Mouse (Mus musculus) liver, postnatal 0 days (tissue): Measurements from ENCODE around the gene Shisa5. TPM values are rescaled to one million over a fixed set of nuclear protein-coding genes. Genes with fewer than 3 reads are reported as not detected.

Experiments
- ATAC-seq: fragments of 200-750 bp; cut with Nextera tagmentation; 2 replicates; pipeline ENCODE4 v1.8.0; 2017; ENCODE audit warnings: mild to moderate bottlenecking, moderate library complexity
- DNase-seq: peaks from one replicate; pipeline ENCODE4 v3.0.0-alpha.2; 2016
- H3K27ac ChIP-seq: fragments of 300-500 bp; sonication (generic); 2 replicates; pipeline ENCODE4 v1.5.1; 2014; ENCODE audit warnings: antibody characterized with exemption, moderate library complexity, mild to moderate bottlenecking, low read depth
- H3K27me3 ChIP-seq: fragments of 300-500 bp; sonication (generic); 2 replicates; pipeline ENCODE4 v1.6.1; 2014; ENCODE audit warnings: low read length, control low read depth, mixed read lengths; ENCODE audit not compliant: insufficient read depth
- H3K36me3 ChIP-seq: fragments of 300-500 bp; sonication (generic); replicated peaks from 2 replicates; pipeline ENCODE4 v1.6.1; 2014; ENCODE audit warnings: mild to moderate bottlenecking, control low read depth, low read length, moderate library complexity, mixed read lengths; ENCODE audit not compliant: insufficient read depth
- H3K4me1 ChIP-seq: fragments of 300-500 bp; sonication (generic); 2 replicates; pipeline ENCODE4 v1.6.1; 2014; ENCODE audit warnings: antibody characterized with exemption, mild to moderate bottlenecking, control low read depth; ENCODE audit not compliant: insufficient read depth
- H3K4me2 ChIP-seq: fragments of 300-500 bp; sonication (generic); 2 replicates; pipeline ENCODE4 v1.6.1; 2014; ENCODE audit warnings: low read depth, mild to moderate bottlenecking, low read length, moderate library complexity, mixed read lengths
- H3K4me3 ChIP-seq: fragments of 300-500 bp; sonication (generic); 2 replicates; pipeline ENCODE4 v1.5.1; 2014; ENCODE audit warnings: low read depth, low read length
- H3K9ac ChIP-seq: fragments of 300-500 bp; sonication (generic); replicated peaks from 2 replicates; pipeline ENCODE4 v1.6.1; 2014; ENCODE audit warnings: mild to moderate bottlenecking, moderate library complexity
- H3K9me3 ChIP-seq: fragments of 300-500 bp; sonication (generic); 2 replicates; pipeline ENCODE4 v1.6.1; 2016; ENCODE audit warnings: mild to moderate bottlenecking, control low read depth, low read length, mixed read lengths
- CTCF ChIP-seq: sonication (generic); IDR thresholded peaks from 2 replicates; pipeline ENCODE4 v1.5.1; 2016; ENCODE audit warnings: antibody characterized with exemption, low read depth
- EP300 ChIP-seq: IDR thresholded peaks from 2 replicates; pipeline ENCODE4 v1.6.1; 2016; ENCODE audit warnings: antibody characterized with exemption, low read depth, mild to moderate bottlenecking
- WGBS: fragments of 180-500 bp; shearing (Covaris S2); extraction: QIAGEN DNeasy Blood & Tissue Kit; methylation state at CpG from one replicate; pipeline ENCODE4 v1.1.7; 2014; ENCODE audit not compliant: insufficient replicate concordance; 5-methylcytosine and 5-hydroxymethylcytosine counted together
- polyA plus RNA-seq: library from polyadenylated mRNA; unstranded; fragments of >200 nt; fragmentation: Nextera tagmentation; extraction: Ambion mirVana; gene quantifications from 2 replicates; pipeline ENCODE4 v1.2.1, GENCODE M21; 2015

Shisa5 gene
- polyA plus RNA-seq, 1 experiment from 2014 or later = 35.0 TPM

GRCm38 (mm10) chr9:109007025-109007780 is 31.2 kb upstream of the Shisa5 start:
- ATAC-seq = no peak
- H3K27me3 ChIP-seq = no peaks in the 10 kb centered on the region
- no peak overlapping the region for H3K27ac ChIP-seq
- TF ChIP-seq CTCF (no peak), EP300 (no peak)
- no peaks in the 10 kb centered on the region for H3K9me3 ChIP-seq
- H3K4me2 ChIP-seq = no peak overlapping the region
- H3K4me1 ChIP-seq = no peaks in the 10 kb centered on the region
- no peak for DNase-seq
- WGBS = 67% methylated on average over 21 of the region's 21 CpGs
- no peak overlapping the region for H3K4me3 ChIP-seq
- H3K36me3 ChIP-seq = peaks cover 2% of the 10 kb centered on the region; the same call in 1 of the 2 replicates
- H3K9ac ChIP-seq = no peak overlapping the region

GRCm38 (mm10) chr9:109008081-109008480 is 30.3 kb upstream of the Shisa5 start:
- ATAC-seq (no peak), DNase-seq (no peak)
- Histone ChIP-seq H3K27ac (no peak overlapping the region), H3K4me2 (no peak overlapping the region), H3K36me3 (peaks cover 2% of the 10 kb centered on the region; the same call in 1 of the 2 replicates), H3K4me1 (no peaks in the 10 kb centered on the region), H3K9me3 (no peaks in the 10 kb centered on the region), H3K27me3 (no peaks in the 10 kb centered on the region), H3K4me3 (no peak overlapping the region), H3K9ac (no peak overlapping the region)
- TF ChIP-seq EP300 (no peak), CTCF (no peak)
- 88% methylated on average over 9 of the region's 9 CpGs for WGBS

DNA sequence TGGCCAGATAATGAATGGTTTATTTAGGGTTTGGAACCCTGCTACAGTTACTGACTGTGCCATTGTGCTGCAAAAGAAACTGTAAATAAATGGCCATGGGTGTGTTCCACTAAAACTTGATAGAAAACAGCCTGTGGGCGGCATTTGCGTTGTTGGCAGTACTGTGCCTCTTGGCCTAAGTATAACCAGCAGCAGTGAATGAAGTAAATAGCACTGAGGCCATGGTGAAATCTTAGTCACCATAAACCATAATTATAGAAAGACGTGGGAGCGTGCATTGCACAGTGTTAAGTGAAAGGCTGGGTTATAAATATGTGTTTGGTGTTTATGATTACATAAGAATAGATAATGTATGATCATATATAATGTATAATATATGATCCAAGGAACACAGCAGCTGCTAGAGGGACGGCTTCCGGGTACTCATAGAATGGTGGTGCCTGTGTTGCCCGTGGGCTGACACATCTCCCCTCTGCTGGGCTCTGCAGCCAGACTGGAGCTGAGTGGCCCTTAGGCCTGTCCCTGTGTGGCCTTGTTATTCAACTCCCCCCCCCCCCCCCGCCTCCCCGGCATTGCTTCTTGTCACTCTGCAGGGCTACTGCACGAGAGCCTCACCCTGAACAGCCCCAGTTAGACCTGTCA is 29.2 kb upstream of the Shisa5 start:
- DNase-seq = no peak
- H3K27ac ChIP-seq = no peak overlapping the region
- H3K27me3 ChIP-seq = no peaks in the 10 kb centered on the region
- 59% methylated on average over 9 of the region's 10 CpGs for WGBS
- H3K9me3 ChIP-seq = no peaks in the 10 kb centered on the region
- ATAC-seq = peak; percentile 11; the same call in 1 of the 2 replicates
- no peaks in the 10 kb centered on the region for H3K4me1 ChIP-seq
- H3K9ac ChIP-seq = no peak overlapping the region
- H3K4me3 ChIP-seq = no peak overlapping the region
- no peak overlapping the region for H3K4me2 ChIP-seq
- no peak for TF ChIP-seq EP300
- no peak for TF ChIP-seq CTCF
- peaks cover 2% of the 10 kb centered on the region; the same call in 1 of the 2 replicates for H3K36me3 ChIP-seq

GRCm38 (mm10) chr9:109009636-109010315 is 28.6 kb upstream of the Shisa5 start:
- 22% methylated on average over 17 of the region's 17 CpGs for WGBS
- no peak overlapping the region for H3K9ac ChIP-seq
- TF ChIP-seq EP300 (no peak), CTCF (no peak)
- DNase-seq (peak; percentile 55), ATAC-seq (peak; percentile 90)
- no peaks in the 10 kb centered on the region for H3K4me1 ChIP-seq
- 0 out of 2 replicates have a peak overlapping the region, but pooled peaks have one; percentile 11 for H3K4me2 ChIP-seq
- peaks cover 2% of the 10 kb centered on the region; the same call in 1 of the 2 replicates for H3K36me3 ChIP-seq
- no peaks in the 10 kb centered on the region for H3K9me3 ChIP-seq
- H3K4me3 ChIP-seq = no peak overlapping the region
- H3K27ac ChIP-seq = no peak overlapping the region
- no peaks in the 10 kb centered on the region for H3K27me3 ChIP-seq

DNA sequence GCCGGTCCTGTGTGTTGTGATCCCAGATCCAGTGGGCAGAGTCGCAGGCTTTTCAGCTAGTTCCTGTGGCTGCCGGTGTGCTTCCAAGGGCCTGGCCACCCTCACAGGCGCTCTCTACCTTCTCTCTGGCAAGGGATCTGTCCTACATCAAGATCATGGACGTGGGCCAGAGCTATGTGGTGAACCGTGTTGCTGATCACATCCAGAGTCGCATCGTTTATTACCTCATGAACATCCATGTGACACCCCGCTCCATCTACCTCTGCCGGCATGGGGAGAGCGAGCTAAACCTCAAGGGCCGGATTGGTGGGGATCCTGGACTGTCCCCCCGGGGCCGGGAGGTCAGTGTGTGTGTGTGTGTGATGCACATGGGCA is 28.1 kb upstream of the Shisa5 start:
- peaks cover 2% of the 10 kb centered on the region; the same call in 1 of the 2 replicates for H3K36me3 ChIP-seq
- no peak for ATAC-seq
- WGBS = 82% methylated on average over 14 of the region's 14 CpGs
- no peaks in the 10 kb centered on the region for H3K9me3 ChIP-seq
- H3K27me3 ChIP-seq = no peaks in the 10 kb centered on the region
- H3K9ac ChIP-seq = no peak overlapping the region
- no peaks in the 10 kb centered on the region for H3K4me1 ChIP-seq
- H3K4me2 ChIP-seq = no peak overlapping the region
- no peak for DNase-seq
- H3K27ac ChIP-seq = no peak overlapping the region
- no peak overlapping the region for H3K4me3 ChIP-seq
- TF ChIP-seq CTCF (no peak), EP300 (no peak)

DNA sequence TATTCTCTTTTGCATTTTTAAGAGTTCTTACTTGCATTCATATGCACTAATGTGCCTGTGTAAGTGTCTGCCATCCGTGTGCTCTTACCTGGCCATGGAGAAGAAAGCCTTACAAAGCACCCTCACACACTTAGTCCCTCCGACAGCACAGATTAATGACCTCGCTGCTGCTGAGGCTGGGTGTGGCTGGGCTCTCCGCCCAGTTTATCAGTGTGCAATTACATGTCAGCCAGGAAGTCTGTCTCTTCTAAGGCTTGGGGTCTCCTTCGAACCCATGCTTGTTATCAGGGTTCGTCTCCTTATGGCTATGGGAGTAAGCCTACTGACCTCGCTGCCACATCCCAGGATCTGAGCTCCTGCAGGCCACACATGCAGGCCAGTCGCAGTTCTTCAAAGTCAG is 23.0 kb upstream of the Shisa5 start:
- peaks cover under 1% of the 10 kb centered on the region; the same call in 1 of the 2 replicates for H3K36me3 ChIP-seq
- DNase-seq = no peak
- H3K9me3 ChIP-seq = no peaks in the 10 kb centered on the region
- H3K27me3 ChIP-seq = no peaks in the 10 kb centered on the region
- no peak overlapping the region for H3K4me2 ChIP-seq
- no peaks in the 10 kb centered on the region for H3K4me1 ChIP-seq
- no peak overlapping the region for H3K9ac ChIP-seq
- 52% methylated on average over 8 of the region's 8 CpGs for WGBS
- no peak overlapping the region for H3K27ac ChIP-seq
- ATAC-seq = no peak
- H3K4me3 ChIP-seq = no peak overlapping the region
- TF ChIP-seq CTCF (no peak), EP300 (no peak)
